Mouse (Mus musculus): ENCODE results near the gene Arhgef38. TPM values are rescaled to one million over a fixed set of nuclear protein-coding genes. Genes with fewer than 3 reads are reported as not detected.

The Arhgef38 gene
- total RNA-seq, 2 experiments from 2014 or later, result not detected

DNA sequence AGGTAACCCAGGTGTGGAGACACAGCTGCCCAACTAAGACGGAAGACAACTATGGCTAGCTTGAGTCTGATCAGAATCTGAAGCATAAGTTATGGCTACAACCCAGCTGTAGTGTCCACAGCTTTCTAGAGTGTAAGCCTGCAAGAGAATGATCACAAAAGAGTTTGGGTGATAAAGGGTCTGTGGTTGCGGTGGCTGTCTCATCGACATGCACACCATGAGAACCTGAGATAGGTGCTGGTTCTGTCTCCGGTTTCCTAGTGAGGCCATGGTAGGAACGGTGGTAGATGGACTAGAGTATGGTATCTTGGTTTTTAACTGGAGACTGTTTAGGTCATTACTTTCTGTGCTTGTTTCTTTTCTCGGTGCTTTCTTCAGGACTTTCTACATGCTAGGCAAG lies 136.8 kb downstream of the Arhgef38 start:
- intact Hi-C loops (cut with DNase I), result loop anchor here (10.0 kb wide), 1 partner anchor 177 kb away; no protein-coding TSS in a partner anchor
- no peak for DNase-seq

DNA sequence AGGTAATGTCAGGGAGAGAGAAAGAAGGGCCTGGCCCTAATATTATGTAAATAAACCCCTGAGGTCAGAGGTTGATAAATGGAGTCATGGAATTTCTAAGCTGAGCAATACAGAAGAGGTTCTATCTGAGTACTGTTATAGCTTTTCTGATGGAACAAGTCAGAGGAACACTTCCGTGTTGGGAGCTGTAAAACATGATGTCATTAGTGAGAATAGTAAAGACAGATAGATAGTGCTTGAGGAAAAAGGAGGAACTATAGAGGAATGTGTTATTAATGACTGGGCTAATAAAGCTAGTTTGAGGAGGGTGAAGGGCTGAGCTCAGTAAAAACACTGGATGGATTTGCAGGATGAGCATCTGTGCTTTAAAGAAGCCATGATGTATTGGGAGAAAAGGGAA lies 140.4 kb downstream of the Arhgef38 start:
- intact Hi-C loops (cut with DNase I), result loop anchor here (5.0 to 10.0 kb wide), 2 partner anchors 180 to 347 kb away; no protein-coding TSS in a partner anchor

DNA sequence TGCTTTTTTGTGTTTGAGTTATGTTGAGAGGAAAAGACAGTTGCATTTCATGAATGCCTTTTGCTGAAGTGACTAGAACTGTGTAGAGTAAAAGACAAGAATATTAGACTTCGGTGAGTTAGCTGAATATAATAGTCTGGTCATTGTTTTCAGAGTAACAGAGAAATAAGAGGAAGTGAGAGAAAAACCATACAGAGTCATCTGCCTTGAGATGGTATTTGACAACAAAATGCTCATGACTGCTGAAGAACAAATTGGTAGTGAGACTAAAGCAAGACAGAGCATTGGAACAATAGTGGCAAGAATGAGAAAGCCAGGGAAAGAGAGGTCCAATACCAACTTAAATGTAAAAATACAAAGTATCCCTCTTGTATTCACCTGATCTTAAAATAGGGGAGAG lies 141.8 kb downstream of the Arhgef38 start:
- intact Hi-C loops (cut with DNase I), result loop anchor here (5.0 to 10.0 kb wide), 2 partner anchors 182 to 346 kb away; no protein-coding TSS in a partner anchor
- no peak for DNase-seq

More for the DNA sequence above, 140.4 kb downstream of the Arhgef38 start:
- no peak for DNase-seq

DNA sequence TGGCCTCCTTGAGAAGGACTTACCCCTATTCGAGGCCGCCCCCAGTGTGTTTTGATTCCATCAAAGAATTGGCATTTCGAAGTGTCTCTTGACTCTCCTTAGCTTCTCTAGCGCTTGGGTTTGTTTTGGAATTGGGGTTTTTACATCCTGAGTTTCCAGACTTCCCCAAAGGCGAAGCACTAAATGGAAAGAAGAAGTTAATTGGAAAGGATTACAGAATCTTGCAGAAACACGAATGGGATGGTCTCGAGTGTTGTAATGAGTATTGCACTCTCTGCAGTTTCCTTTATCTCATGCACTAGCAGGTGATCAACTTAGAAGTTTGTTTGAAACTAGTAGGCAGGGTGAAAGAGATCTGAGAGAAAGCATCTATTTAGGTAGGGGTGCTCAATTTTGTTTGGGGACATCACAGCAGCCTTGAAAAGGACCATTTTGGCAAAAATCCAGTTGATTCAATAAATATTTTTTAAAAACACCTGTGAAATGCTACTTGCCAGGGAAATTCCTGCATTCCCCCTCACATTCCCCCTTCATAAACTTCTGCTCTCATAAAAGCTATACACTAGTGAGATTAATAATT lies 142.4 kb downstream of the Arhgef38 start:
- intact Hi-C loops (cut with DNase I), result loop anchor here (5.0 to 10.0 kb wide), 2 partner anchors 182 to 345 kb away; no protein-coding TSS in a partner anchor
- no peak for DNase-seq

DNA sequence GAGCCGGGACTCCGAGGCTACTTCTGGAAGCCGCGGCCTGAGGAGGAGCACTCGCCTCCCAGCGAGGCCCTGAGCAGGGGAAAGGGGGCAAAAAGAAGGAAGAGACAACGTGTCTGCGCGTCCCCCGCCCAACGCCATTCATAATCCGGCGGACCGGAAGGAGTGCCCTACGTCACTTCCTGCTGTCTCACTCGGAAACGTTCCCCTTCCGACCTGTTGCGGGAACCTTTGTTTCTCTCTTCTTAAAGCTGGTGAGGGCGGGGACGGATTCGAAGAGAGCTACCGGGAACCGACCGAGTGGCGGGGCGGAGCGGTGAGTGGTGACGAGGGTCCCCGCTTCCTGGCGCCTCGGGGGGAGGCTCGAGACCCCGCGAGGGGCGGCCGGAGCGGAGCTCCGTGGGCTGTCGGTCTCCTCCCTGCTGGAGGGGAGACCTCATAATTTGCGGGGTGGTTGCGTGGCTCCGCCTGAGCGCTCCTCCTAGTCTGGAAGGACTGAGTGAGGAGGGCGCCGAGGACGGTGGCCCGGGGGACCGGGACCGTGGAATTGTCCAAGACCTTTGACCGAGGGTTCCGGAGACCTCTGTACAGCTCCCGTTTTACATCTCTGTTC lies 143.0 kb downstream of the Arhgef38 start, which contains the start of the genes Ints12 and Gstcd:
Ints12 (plus strand) TSS at position 177 of the 610 bp plus-strand sequence.
Gstcd (minus strand) TSS at position 370 of the 610 bp plus-strand sequence.
- peak; percentile 84 to 86 for DNase-seq
- intact Hi-C loops (cut with DNase I), result loop anchor here (5.0 to 10.0 kb wide), 2 partner anchors 183 to 344 kb away; no protein-coding TSS in a partner anchor

- no peak for DNase-seq
- intact Hi-C loops (cut with DNase I), result loop anchor here (5.0 to 10.0 kb wide), 2 partner anchors 184 to 344 kb away; no protein-coding TSS in a partner anchor
Observed at GRCm38 (mm10) chr3:133091121-133091663, 143.6 kb downstream of the Arhgef38 start.

- DNase-seq, result no peak
- intact Hi-C loops (cut with DNase I), result loop anchor here (5.0 to 10.0 kb wide), 2 partner anchors 184 to 343 kb away; no protein-coding TSS in a partner anchor
Observed at GRCm38 (mm10) chr3:133090247-133091120, 144.3 kb downstream of the Arhgef38 start.

GRCm38 (mm10) chr3:133085858-133086257 lies 148.9 kb downstream of the Arhgef38 start:
- DNase-seq, result no peak
- intact Hi-C loops (cut with DNase I), result no loop called here

DNA sequence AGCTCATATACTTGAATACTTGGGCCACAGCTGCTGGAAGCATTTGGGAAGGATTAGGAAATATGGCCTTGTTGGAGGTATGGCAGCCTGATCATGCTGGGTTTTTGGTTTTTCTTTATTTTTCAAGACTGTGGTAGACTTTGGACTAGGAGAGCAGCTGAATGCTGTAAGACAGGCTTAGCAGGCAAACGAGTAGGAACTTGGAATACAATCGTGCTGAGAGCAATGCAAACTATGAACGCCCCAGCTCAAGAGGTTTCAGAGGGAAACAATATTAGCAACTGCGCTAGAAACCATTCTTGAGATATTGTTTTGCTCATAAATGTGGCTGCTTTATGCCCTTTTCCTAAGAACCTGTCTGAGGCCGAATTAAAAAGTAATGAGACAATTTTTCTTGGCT lies 152.0 kb downstream of the Arhgef38 start:
- DNase-seq, result no peak
- intact Hi-C loops (cut with DNase I), result no loop called here

GRCm38 (mm10) chr3:133075560-133075959 lies 159.2 kb downstream of the Arhgef38 start:
- intact Hi-C loops (cut with DNase I), result no loop called here
- DNase-seq, result no peak

Other genes with a start within 250 kb of the Arhgef38 start
- 1 to 10 TPM; 6.6 to 7.4 TPM for gene Ints12, start 143.1 kb downstream of the Arhgef38 start, total RNA-seq (2021)
- gene Gstcd, start 142.9 kb downstream of the Arhgef38 start, total RNA-seq (2021), result 1 to 10 TPM; 2.1 to 2.6 TPM
- gene Ppa2, start 75.2 kb upstream of the Arhgef38 start, total RNA-seq (2021), result 10 to 100 TPM; 45.5 to 46.2 TPM

Data from gastrocnemius, postnatal 36 days (tissue).